Mouse (Mus musculus): ENCODE results near the gene Parp9. TPM values are rescaled to one million over a fixed set of nuclear protein-coding genes. Genes with fewer than 3 reads are reported as not detected.

The Parp9 gene
- polyA plus RNA-seq, 1 experiment from 2014 or later: 3.3 TPM

Other genes with a start within 250 kb of the Parp9 start
- gene Dirc2, start 169.1 kb upstream of the Parp9 start, polyA plus RNA-seq (2015; fragmentation: Nextera tagmentation; extraction: Ambion mirVana): 16.5 and 16.8 TPM in 2 replicates
- 18.0 and 18.4 TPM in 2 replicates for gene Hspbap1, start 168.1 kb upstream of the Parp9 start, polyA plus RNA-seq (2015; fragmentation: Nextera tagmentation; extraction: Ambion mirVana)
- gene Parp14, start 66.9 kb upstream of the Parp9 start, polyA plus RNA-seq (2015; fragmentation: Nextera tagmentation; extraction: Ambion mirVana): 0.55 and 0.96 TPM in 2 replicates
- 2.1 and 3.5 TPM in 2 replicates for gene Dtx3l, start 681 bp downstream of the Parp9 start, polyA plus RNA-seq (2015; fragmentation: Nextera tagmentation; extraction: Ambion mirVana)
- 38.9 and 39.9 TPM in 2 replicates for gene Kpna1, start 40.3 kb downstream of the Parp9 start, polyA plus RNA-seq (2015; fragmentation: Nextera tagmentation; extraction: Ambion mirVana)
- gene Wdr5b, start 102.7 kb downstream of the Parp9 start, polyA plus RNA-seq (2015; fragmentation: Nextera tagmentation; extraction: Ambion mirVana): 14.0 and 14.9 TPM in 2 replicates
- gene Fam162a, start 133.1 kb downstream of the Parp9 start, polyA plus RNA-seq (2015; fragmentation: Nextera tagmentation; extraction: Ambion mirVana): 445 and 482 TPM in 2 replicates
- 96.1 and 114 TPM in 2 replicates for gene Ccdc58, start 133.2 kb downstream of the Parp9 start, polyA plus RNA-seq (2015; fragmentation: Nextera tagmentation; extraction: Ambion mirVana)
- 0.55 TPM in 1 of 2 replicates, not detected in the other for gene Csta1, start 192.8 kb downstream of the Parp9 start, polyA plus RNA-seq (2015; fragmentation: Nextera tagmentation; extraction: Ambion mirVana)
- gene Stfa2l1, start 218.3 kb downstream of the Parp9 start, polyA plus RNA-seq (2015; fragmentation: Nextera tagmentation; extraction: Ambion mirVana): 1.0 TPM in 1 of 2 replicates, not detected in the other
- 0.80 and 1.3 TPM in 2 replicates for gene Gm5483, start 245.7 kb downstream of the Parp9 start, polyA plus RNA-seq (2015; fragmentation: Nextera tagmentation; extraction: Ambion mirVana)

Data from embryonic facial prominence, embryonic 13.5 days (tissue).